Mouse (Mus musculus): ENCODE measurements around the gene Prss16. TPM values are rescaled to one million over a fixed set of nuclear protein-coding genes. Genes with fewer than 3 reads are reported as not detected.
"Not testable (repeated sequence)": the region's sequence is repeated elsewhere in the genome, so short reads cannot be mapped to it uniquely, and the experiment has no call there.

The Prss16 gene
- polyA plus RNA-seq (2016; fragmentation: Nextera tagmentation; extraction: Ambion mirVana): 0.26 and 0.41 TPM in 2 replicates

DNA sequence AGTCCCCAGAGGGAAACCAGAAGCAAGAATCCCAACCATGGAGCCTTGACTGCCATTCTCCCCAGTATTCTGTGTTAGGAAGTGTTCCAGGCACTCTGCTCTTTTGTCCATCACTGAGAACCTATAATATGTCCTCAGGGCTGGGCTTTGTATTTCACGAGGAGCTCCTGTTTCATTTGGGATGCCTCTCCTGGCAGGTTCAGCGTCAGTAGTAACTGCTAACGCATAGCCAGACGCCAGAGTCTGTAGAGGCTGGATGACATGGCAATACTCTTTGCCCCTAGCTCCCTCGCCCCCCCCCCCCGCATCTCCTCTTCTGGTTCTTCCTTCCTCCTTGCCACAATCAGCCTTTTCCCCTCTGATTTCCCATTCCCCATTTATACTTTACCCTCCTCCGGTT lies at the start of gene Prss16:
TSS of gene Prss16 (minus strand) at position 101 of the 400 bp plus-strand sequence.
- WGBS: 42% methylated on average over 7 of the region's 7 CpGs
- no peak for DNase-seq (ENCODE audit: extremely low spot score, low spot score)

DNA sequence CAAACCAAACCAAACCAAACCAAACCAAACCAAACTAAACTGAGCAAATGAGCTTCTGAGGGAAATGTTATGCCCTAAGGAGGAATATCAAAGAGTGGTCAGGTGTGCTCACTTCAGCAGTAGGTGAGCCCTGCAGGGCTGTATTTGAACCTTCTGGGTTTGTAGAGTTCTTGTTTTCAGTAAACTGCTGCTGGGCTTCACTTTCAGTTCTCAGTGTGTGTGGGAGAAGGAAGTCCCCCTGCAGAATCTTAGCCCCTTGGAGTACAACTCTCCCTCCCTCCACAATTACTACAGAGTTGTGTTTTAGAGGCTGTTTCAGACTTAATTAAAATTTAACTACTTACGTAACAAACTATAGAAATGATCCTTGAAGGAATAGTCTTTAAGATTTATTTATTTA lies 44.2 kb upstream of the Prss16 start:
- Histone ChIP-seq H3K4me3 (no peak overlapping the region), H3K9me3 (no peaks in the 10 kb centered on the region), H3K27ac (no peak overlapping the region), H3K27me3 (ENCODE audit: poor library complexity, severe bottlenecking) (no peaks in the 10 kb centered on the region), H3K36me3 (replicated peaks) (no peaks in the 10 kb centered on the region), H3K4me1 (peaks cover 20% of the 10 kb centered on the region)
- WGBS: 84% methylated on average over 1 of the region's 1 CpGs
- no peak for DNase-seq (ENCODE audit: extremely low spot score, low spot score)

More for the DNA sequence above, at the start of gene Prss16:
- Histone ChIP-seq H3K4me3 (no peak within 1 kb of the TSS), H3K27me3 (ENCODE audit: poor library complexity, severe bottlenecking) (peaks cover 100% of the 10 kb centered on the region), H3K27ac (no peak within 1 kb of the TSS), H3K9me3 (no peaks in the 10 kb centered on the region), H3K36me3 (replicated peaks) (no peaks in the 10 kb centered on the region), H3K4me1 (peaks cover 31% of the 10 kb centered on the region)

DNA sequence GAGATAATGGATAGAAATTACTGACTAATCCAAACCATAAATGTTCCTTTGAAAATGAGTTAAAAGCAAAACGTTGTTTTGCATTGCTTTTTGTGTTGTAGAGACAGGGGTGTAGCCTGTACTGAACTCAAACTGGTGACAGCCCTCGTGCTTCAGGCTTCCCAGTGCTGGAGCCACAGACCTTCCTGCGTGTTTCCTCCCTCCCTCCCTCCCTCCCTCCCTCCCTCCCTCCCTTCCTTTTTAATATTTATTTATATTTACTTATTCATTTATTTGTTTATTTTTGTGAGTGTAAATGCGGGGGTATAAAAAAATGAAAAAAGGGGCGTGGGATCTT lies 41.9 kb upstream of the Prss16 start:
- 19% methylated on average over 5 of the region's 5 CpGs for WGBS
- peak overlapping the region; percentile 61 for H3K4me3 ChIP-seq
- no peaks in the 10 kb centered on the region for H3K9me3 ChIP-seq
- peak overlapping the region; percentile 88 for H3K27ac ChIP-seq
- H3K4me1 ChIP-seq: peaks cover 20% of the 10 kb centered on the region
- no peak for DNase-seq (ENCODE audit: extremely low spot score, low spot score)
- H3K36me3 ChIP-seq (replicated peaks): no peaks in the 10 kb centered on the region
- no peaks in the 10 kb centered on the region for H3K27me3 ChIP-seq (ENCODE audit: poor library complexity, severe bottlenecking)

DNA sequence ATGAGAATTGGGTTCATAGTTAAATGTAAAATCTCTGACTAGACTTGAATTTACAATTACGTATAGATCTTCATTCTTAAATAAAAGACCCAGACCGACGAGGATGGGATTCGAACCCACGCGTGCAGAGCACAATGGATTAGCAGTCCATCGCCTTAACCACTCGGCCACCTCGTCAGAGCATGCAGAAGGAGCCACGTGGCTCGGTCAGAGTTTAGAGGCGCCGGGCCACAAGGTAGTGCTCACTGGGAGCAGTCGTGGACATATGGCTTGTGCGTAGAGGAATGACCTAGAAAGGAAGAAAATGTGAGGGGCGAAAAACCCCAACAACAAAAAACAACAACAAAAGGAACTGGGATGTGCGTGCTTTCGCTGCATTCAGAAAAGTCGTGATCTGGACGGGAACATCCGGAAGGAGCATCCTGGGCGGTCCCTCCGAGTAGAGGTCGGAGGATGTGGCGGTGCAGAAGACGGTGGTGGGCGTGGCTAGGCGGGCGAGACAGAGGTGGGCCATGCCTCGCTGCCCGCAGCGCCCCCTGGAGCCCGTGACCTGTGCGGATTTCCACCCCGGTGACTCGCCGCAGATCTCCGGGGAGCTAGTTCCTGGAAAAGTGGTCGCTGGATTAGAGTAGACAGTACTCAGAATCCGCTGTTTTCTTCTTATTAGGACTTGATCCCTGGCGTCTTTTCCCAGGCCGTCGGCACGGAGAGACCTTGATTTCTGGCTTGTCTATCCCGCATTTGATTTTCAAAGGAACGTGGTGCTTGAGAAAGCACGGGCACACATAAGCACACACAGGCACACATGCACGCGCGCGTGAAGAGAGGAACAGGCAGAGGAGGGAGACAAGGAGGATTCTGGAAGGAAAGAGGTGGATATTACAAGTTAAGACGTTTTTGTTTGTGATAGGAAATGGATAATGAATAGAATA lies 41.3 kb upstream of the Prss16 start:
- peak overlapping the region; percentile 88 for H3K27ac ChIP-seq
- no peaks in the 10 kb centered on the region for H3K36me3 ChIP-seq (replicated peaks)
- peak overlapping the region; percentile 61 for H3K4me3 ChIP-seq
- H3K27me3 ChIP-seq (ENCODE audit: poor library complexity, severe bottlenecking): no peaks in the 10 kb centered on the region
- peak; percentile 95 for DNase-seq (ENCODE audit: extremely low spot score, low spot score)
- H3K9me3 ChIP-seq: no peaks in the 10 kb centered on the region
- peaks cover 20% of the 10 kb centered on the region for H3K4me1 ChIP-seq
- under 1% methylated on average over 52 of the region's 52 CpGs for WGBS

DNA sequence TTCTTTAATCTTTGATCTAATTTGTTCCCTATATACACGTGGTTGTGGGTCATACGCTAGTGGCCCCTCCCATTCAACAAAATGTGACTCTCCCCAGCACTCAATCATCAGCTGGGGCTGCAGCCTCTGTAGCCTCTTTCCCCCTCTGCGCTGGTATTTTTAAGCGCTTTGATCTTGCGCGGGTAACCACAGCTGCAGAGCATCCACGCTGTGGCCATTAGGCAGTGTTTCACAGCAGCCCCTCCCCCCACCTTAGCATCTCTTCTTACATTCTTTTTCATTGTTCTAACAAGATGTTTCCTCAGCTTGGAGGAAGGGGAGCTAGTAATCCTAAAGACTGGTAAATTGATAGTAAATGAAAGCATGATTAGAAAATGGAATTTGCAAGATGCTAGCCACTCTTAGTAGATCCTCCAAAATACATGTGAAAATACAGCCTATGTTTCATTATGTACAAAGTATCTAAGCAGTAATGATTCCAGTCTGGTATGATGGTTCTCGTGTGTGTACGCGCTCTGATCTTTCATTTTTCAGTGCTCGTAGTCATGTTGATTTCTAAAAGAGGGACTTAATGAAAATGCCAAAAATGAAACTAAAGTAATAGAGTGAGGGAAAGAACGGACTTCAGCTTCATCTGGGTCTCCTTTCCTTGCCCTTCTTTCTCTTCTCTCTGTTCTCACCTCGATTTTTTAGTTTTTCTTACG lies 40.3 kb upstream of the Prss16 start:
- peak; percentile 82 for DNase-seq (ENCODE audit: extremely low spot score, low spot score)
- Histone ChIP-seq H3K4me3 (peak overlapping the region; percentile 61), H3K27ac (peak overlapping the region; percentile 88), H3K9me3 (no peaks in the 10 kb centered on the region), H3K27me3 (ENCODE audit: poor library complexity, severe bottlenecking) (no peaks in the 10 kb centered on the region), H3K36me3 (replicated peaks) (no peaks in the 10 kb centered on the region), H3K4me1 (peaks cover 24% of the 10 kb centered on the region)
- 3% methylated on average over 14 of the region's 14 CpGs for WGBS

DNA sequence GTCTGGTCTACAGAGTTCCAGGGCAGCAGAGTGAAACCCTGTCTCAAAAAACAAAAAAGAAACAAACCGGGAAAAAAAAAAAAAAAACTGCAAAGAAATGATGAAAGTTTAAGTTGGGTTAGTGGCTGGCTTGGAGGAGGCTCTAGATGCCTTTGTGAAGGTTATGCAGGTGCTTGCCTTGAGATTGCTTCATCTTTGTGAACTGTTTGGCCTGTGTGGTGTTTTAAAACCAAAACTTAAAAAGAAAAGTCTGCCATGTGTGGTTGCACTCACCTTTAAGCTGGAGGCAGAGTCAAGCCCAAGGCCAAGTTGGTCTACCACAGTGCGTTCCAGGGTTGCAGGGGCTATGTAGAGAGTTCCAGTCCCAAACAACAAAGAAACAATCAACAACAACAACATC lies 39.5 kb upstream of the Prss16 start:
- H3K9me3 ChIP-seq: no peaks in the 10 kb centered on the region
- WGBS: 77% methylated on average over 2 of the region's 2 CpGs
- peaks cover 33% of the 10 kb centered on the region for H3K4me1 ChIP-seq
- DNase-seq (ENCODE audit: extremely low spot score, low spot score): no peak
- no peak overlapping the region for H3K27ac ChIP-seq
- no peak overlapping the region for H3K4me3 ChIP-seq
- no peaks in the 10 kb centered on the region for H3K36me3 ChIP-seq (replicated peaks)
- no peaks in the 10 kb centered on the region for H3K27me3 ChIP-seq (ENCODE audit: poor library complexity, severe bottlenecking)

DNA sequence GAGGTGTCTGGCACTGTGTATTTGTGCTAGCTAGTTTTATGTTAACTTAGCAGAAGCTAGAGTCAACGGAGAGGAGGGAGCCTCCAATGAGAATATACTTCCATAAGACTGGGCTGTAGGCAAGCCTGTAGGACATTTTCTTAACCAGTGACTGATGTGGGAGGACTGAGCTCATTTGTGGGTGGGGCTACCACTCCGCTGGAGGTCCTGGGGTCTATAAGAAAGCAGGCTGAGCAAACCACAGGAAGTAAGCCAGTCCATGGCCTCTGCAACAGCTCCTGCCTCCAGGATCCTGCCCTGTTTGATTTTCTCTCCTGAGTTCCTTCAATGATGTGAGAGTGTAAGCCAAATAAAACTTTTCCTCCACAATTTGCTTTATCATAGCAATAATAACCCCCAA lies 35.8 kb upstream of the Prss16 start:
- no peak for DNase-seq (ENCODE audit: extremely low spot score, low spot score)
- WGBS: 61% methylated on average over 2 of the region's 2 CpGs
- no peaks in the 10 kb centered on the region for H3K36me3 ChIP-seq (replicated peaks)
- no peaks in the 10 kb centered on the region for H3K9me3 ChIP-seq
- peaks cover 40% of the 10 kb centered on the region for H3K4me1 ChIP-seq
- no peak overlapping the region for H3K4me3 ChIP-seq
- 0 out of 2 replicates have a peak overlapping the region, but pooled peaks have one; percentile 5 for H3K27ac ChIP-seq
- H3K27me3 ChIP-seq (ENCODE audit: poor library complexity, severe bottlenecking): no peaks in the 10 kb centered on the region

DNA sequence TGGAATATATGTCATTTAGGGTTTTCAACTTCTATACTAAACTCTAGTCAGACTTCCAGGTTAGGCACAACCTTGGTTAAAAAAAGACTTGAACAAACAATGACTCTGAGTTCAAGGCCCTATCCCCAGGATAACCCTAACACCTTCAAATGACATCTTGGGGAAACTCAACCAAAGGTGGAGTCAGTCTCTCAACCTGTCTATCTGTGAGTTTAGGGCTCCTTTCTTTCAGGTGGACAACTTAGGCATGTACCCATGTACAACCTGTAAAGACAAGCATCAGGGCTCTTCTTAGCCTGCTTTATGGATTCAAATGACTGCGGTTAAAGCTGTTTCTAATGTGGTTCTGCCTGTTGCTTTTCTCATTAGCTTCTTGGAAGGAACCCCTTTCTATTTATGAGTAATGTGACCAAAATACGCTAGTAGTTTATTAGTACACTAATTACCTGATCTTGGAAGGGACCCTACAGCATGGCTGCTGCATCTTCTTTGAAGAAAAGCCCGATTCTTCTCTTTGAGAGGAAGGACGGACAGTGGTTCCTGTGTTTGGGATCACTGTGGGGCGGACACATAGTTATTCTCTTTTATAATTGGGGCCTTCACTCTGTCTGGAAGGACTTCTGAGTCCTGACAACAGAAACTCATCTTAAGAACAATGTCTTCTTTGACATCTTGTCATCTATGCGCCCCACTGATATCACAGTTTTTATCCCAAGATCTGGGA lies 35.1 kb upstream of the Prss16 start:
- no peak for DNase-seq (ENCODE audit: extremely low spot score, low spot score)
- Histone ChIP-seq H3K4me1 (peaks cover 40% of the 10 kb centered on the region), H3K9me3 (no peaks in the 10 kb centered on the region), H3K27ac (0 out of 2 replicates have a peak overlapping the region, but pooled peaks have one; percentile 86), H3K27me3 (ENCODE audit: poor library complexity, severe bottlenecking) (no peaks in the 10 kb centered on the region), H3K4me3 (peak overlapping the region; percentile 52), H3K36me3 (replicated peaks) (no peaks in the 10 kb centered on the region)
- 83% methylated on average over 6 of the region's 6 CpGs for WGBS

DNA sequence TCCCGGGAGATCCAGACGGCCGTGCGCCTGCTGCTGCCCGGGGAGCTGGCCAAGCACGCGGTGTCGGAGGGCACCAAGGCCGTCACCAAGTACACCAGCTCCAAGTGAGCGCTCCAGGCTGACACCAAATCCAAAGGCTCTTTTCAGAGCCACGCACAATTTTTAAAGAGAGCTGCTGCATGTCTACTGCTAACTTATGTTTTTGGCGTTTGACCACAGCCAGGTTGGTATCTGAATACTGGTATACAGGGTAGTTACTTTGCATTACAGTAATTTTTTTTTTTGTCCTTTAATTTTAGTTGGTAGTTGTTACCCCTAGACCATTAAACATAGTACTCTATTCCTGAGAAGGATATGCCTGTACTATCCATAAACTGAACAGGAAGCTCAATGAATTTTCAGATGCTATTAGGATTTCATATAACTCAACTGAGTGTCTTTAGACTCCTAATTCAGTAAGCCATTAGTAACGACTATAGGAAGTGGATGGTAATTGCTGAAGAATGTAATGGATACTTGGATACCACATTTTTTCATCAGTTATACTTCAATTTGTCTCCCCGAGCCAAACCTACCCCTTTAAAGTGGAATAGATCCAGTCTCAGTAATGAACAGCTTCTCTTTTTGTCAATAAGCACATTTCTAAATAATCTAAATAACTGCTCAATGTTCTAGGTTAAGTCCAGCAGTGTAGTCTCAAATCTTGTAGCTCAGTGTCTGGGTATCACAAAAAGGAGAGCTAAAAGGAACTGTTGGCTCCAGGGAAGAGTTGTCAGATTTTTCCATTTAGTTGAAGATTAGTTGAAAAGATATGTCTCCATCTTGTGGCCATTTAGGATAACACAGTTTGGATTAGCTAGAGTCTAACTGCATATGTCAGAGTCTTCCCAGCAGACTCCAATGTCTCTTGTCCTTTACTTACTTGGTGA lies 34.2 kb upstream of the Prss16 start:
- Histone ChIP-seq H3K4me3 (peak overlapping the region; percentile 52), H3K9me3 (no peaks in the 10 kb centered on the region), H3K4me1 (peaks cover 35% of the 10 kb centered on the region), H3K27me3 (ENCODE audit: poor library complexity, severe bottlenecking) (no peaks in the 10 kb centered on the region), H3K36me3 (replicated peaks) (no peaks in the 10 kb centered on the region), H3K27ac (peak overlapping the region; percentile 86)
- DNase-seq (ENCODE audit: extremely low spot score, low spot score): peak; percentile 41
- 2% methylated on average over 13 of the region's 14 CpGs for WGBS

DNA sequence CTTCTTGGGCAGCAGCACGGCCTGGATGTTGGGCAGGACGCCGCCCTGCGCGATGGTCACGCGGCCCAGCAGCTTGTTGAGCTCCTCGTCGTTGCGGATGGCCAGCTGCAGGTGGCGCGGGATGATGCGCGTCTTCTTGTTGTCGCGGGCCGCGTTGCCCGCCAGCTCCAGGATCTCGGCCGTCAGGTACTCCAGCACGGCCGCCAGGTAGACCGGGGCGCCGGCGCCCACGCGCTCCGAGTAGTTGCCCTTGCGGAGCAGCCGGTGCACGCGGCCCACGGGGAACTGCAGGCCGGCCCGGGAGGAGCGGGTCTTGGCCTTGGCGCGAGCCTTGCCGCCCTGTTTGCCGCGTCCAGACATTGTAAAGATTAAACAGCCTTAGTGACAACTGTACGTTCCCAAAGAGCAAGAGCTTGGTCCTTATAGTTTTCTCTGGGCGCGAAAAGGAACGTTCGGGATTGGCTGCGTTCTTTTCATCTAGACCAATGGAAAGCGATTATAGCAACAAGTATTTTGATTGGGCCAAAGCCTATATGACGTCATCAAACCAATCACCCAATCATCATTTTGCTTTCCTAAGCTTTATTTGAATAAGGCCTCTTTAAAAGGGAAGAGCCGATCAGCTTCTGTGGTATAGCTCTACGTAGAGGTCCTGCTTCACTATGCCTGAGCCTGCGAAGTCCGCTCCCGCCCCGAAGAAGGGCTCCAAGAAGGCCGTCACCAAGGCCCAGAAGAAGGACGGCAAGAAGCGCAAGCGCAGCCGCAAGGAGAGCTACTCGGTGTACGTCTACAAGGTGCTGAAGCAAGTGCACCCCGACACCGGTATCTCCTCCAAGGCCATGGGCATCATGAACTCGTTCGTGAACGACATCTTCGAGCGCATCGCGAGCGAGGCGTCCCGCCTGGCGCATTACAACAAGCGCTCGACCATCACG lies 33.3 kb upstream of the Prss16 start, which contains the start of the genes Hist1h2ag and Hist1h2bj:
TSS of gene Hist1h2ag (minus strand) at position 377 of the 935 bp plus-strand sequence.
TSS of gene Hist1h2bj (plus strand) at position 647 of the 935 bp plus-strand sequence.
- Histone ChIP-seq H3K27ac (peak within 1 kb of the TSS; percentile 96), H3K4me1 (peaks cover 39% of the 10 kb centered on the region), H3K4me3 (peak within 1 kb of the TSS; percentile 60)
- not testable (repeated sequence) for H3K9me3 ChIP-seq; H3K36me3 ChIP-seq (replicated peaks); H3K27me3 ChIP-seq (ENCODE audit: poor library complexity, severe bottlenecking)
- WGBS: under 1% methylated on average over 47 of the region's 80 CpGs
- DNase-seq (ENCODE audit: extremely low spot score, low spot score): peak; percentile 90
